Mouse (Mus musculus) limb, embryonic 11.5 days (tissue): ENCODE data around the gene Mettl21c. TPM values are rescaled to one million over a fixed set of nuclear protein-coding genes. Genes with fewer than 3 reads are reported as not detected.
"Not testable (repeated sequence)": the region's sequence is repeated elsewhere in the genome, so short reads cannot be mapped to it uniquely, and the experiment has no call there.

Experiments used
- ATAC-seq: fragments of 200-750 bp; cut with Nextera tagmentation; 2 replicates; pipeline ENCODE4 v1.8.0; 2017; ENCODE audit warnings: low read depth; ENCODE audit not compliant: insufficient number of reproducible peaks, low FRiP score, low TSS enrichment
- DNase-seq: peaks from one replicate; pipeline ENCODE4 v3.0.0-alpha.2; 2015; ENCODE audit warnings: low spot score
- H3K27ac ChIP-seq: fragments of 300-500 bp; sonication (generic); replicated peaks from 2 replicates; pipeline ENCODE4 v1.5.1; 2014; ENCODE audit warnings: low read depth, mild to moderate bottlenecking, low read length
- H3K27me3 ChIP-seq: fragments of 300-500 bp; sonication (generic); 2 replicates; pipeline ENCODE4 v1.6.1; 2014; ENCODE audit warnings: mild to moderate bottlenecking, low read length, mixed read lengths; ENCODE audit not compliant: control insufficient read depth, insufficient read depth
- H3K36me3 ChIP-seq: fragments of 300-500 bp; sonication (generic); 2 replicates; pipeline ENCODE4 v1.6.1; 2014; ENCODE audit warnings: mild to moderate bottlenecking, low read length, moderate library complexity, mixed read lengths; ENCODE audit not compliant: control insufficient read depth, insufficient read depth
- H3K4me1 ChIP-seq: fragments of 300-500 bp; sonication (generic); 2 replicates; pipeline ENCODE4 v1.6.1; 2014; ENCODE audit warnings: low read length, mixed read lengths; ENCODE audit not compliant: control insufficient read depth, insufficient read depth
- H3K4me2 ChIP-seq: fragments of 300-500 bp; sonication (generic); 2 replicates; pipeline ENCODE4 v1.6.1; 2014; ENCODE audit warnings: low read depth, mild to moderate bottlenecking, moderate library complexity; ENCODE audit not compliant: severe bottlenecking
- H3K4me3 ChIP-seq: fragments of 300-500 bp; sonication (generic); 2 replicates; pipeline ENCODE4 v1.5.1; 2014; ENCODE audit warnings: low read depth, low read length
- H3K9ac ChIP-seq: fragments of 300-500 bp; sonication (generic); 2 replicates; pipeline ENCODE4 v1.6.1; 2014; ENCODE audit warnings: mild to moderate bottlenecking, low read length
- H3K9me3 ChIP-seq: fragments of 300-500 bp; sonication (generic); 2 replicates; pipeline ENCODE4 v1.6.1; 2016; ENCODE audit warnings: low read length; ENCODE audit not compliant: control insufficient read depth
- WGBS: fragments of 180-500 bp; shearing (Covaris S2); extraction: QIAGEN DNeasy Blood & Tissue Kit; methylation state at CpG from one replicate; pipeline ENCODE4 v1.1.7; 2014; 5-methylcytosine and 5-hydroxymethylcytosine counted together
- polyA plus RNA-seq: library from polyadenylated mRNA; unstranded; fragments of >200 nt; fragmentation: Nextera tagmentation; extraction: Ambion mirVana; gene quantifications from 2 replicates; pipeline ENCODE4 v1.2.1, GENCODE M21; 2014

Mettl21c gene
- 0.81 and 1.0 TPM in 2 replicates for polyA plus RNA-seq

- Histone ChIP-seq H3K4me2 (no peak within 1 kb of the TSS), H3K4me3 (no peak within 1 kb of the TSS), H3K36me3 (no peaks in the 10 kb centered on the region), H3K27ac (no peak within 1 kb of the TSS), H3K4me1 (no peaks in the 10 kb centered on the region), H3K9me3 (no peaks in the 10 kb centered on the region), H3K9ac (no peak within 1 kb of the TSS), H3K27me3 (no peaks in the 10 kb centered on the region)
- no peak for ATAC-seq
- DNase-seq: no peak
Measured at GRCm38 (mm10) chr1:44019934-44020333, at the start of gene Mettl21c. Mettl21c (minus strand) TSS chr1:44020034.

DNA sequence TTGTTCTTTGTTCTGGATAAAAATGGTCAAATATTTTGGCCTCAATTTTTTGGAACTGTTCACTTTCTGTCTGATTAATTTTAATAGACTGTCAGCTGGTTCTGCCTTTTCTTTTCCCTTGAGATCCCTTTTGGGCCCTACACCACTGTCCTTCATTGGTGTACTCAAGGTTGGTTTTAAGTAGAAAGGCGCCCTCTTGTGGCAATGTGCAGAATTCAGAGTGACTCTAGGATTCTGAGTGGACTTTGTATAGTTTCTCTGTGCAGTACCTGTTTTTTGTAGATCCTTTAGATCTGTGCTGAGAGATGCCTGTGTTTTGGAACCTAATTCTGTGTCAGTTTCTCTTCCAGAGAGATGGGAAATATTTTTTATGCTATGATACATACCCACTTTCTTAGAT lies 44.8 kb upstream of the Mettl21c start:
- Histone ChIP-seq H3K4me2 (no peak overlapping the region), H3K27ac (no peak overlapping the region), H3K27me3 (no peaks in the 10 kb centered on the region), H3K4me3 (no peak overlapping the region), H3K9me3 (no peaks in the 10 kb centered on the region), H3K9ac (no peak overlapping the region), H3K36me3 (no peaks in the 10 kb centered on the region), H3K4me1 (no peaks in the 10 kb centered on the region)
- ATAC-seq: no peak
- 0% methylated on average over 1 of the region's 1 CpGs for WGBS
- peak; percentile 34 for DNase-seq

DNA sequence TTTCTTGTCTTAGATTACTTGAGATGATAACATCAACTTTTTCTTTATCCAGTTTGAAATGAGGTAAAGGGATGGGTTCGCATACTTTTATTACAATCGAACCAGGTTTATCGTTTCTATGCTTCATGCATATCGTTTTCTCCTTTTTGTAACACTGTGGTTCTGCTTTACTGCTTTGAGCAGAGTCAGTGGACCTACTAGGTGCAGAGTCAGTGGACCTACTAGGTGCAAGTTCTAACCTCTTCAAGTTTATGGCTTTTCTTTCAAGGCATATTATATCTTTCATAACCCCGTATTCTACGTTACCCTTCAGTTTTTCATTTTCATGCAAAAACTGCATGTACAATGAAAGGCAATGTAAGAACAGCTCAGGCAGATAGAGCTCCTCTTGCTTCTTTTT lies 43.6 kb upstream of the Mettl21c start:
- 97% methylated on average over 6 of the region's 6 CpGs for WGBS
- no peaks in the 10 kb centered on the region for H3K9me3 ChIP-seq
- H3K27me3 ChIP-seq: no peaks in the 10 kb centered on the region
- DNase-seq: no peak
- H3K4me2 ChIP-seq: no peak overlapping the region
- no peak overlapping the region for H3K27ac ChIP-seq
- no peaks in the 10 kb centered on the region for H3K4me1 ChIP-seq
- no peak for ATAC-seq
- H3K36me3 ChIP-seq: no peaks in the 10 kb centered on the region
- H3K4me3 ChIP-seq: no peak overlapping the region
- H3K9ac ChIP-seq: no peak overlapping the region

GRCm38 (mm10) chr1:44061836-44062235 lies 42.0 kb upstream of the Mettl21c start, which contains the start of gene Gm8251:
Gm8251 (minus strand) TSS chr1:44061936.
- Histone ChIP-seq H3K4me3 (no peak within 1 kb of the TSS), H3K9me3 (no peaks in the 10 kb centered on the region), H3K4me1 (no peaks in the 10 kb centered on the region), H3K9ac (no peak within 1 kb of the TSS), H3K27me3 (no peaks in the 10 kb centered on the region), H3K27ac (no peak within 1 kb of the TSS), H3K36me3 (no peaks in the 10 kb centered on the region), H3K4me2 (no peak within 1 kb of the TSS)
- WGBS: 92% methylated on average over 2 of the region's 2 CpGs
- no peak for DNase-seq
- no peak for ATAC-seq

DNA sequence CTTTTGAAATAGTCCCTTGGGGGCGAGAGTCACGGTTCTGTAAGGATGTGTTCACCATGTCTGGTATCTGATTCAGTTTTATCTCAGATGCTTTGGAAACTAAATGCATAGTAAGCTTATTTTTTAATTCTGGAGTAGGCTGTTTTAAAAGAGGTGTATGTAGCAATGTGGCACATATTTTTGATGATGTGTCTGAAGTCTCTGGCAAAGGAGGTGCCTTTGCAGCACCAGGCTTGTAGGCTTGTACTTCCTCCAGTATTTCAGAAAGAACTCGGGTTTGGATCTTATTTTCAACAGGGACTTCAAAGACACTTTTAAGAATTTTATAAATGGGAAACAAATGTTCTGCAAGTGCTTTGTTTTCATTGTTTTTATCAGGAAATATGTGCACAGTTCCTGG lies 38.0 kb upstream of the Mettl21c start:
- no peak for ATAC-seq
- 79% methylated on average over 3 of the region's 3 CpGs for WGBS

GRCm38 (mm10) chr1:44046556-44046955 lies 26.7 kb upstream of the Mettl21c start:
- H3K27me3 ChIP-seq: no peaks in the 10 kb centered on the region
- no peaks in the 10 kb centered on the region for H3K36me3 ChIP-seq
- H3K4me3 ChIP-seq: no peak overlapping the region
- WGBS: 82% methylated on average over 2 of the region's 2 CpGs
- H3K27ac ChIP-seq: no peak overlapping the region
- ATAC-seq (no peak), DNase-seq (no peak)
- no peaks in the 10 kb centered on the region for H3K9me3 ChIP-seq
- no peaks in the 10 kb centered on the region for H3K4me1 ChIP-seq
- no peak overlapping the region for H3K9ac ChIP-seq
- H3K4me2 ChIP-seq: no peak overlapping the region

More for the DNA sequence above, 38.0 kb upstream of the Mettl21c start:
- Histone ChIP-seq H3K9ac (no peak overlapping the region), H3K9me3 (no peaks in the 10 kb centered on the region), H3K4me2 (no peak overlapping the region), H3K4me3 (no peak overlapping the region), H3K4me1 (no peaks in the 10 kb centered on the region), H3K27ac (no peak overlapping the region), H3K36me3 (no peaks in the 10 kb centered on the region), H3K27me3 (no peaks in the 10 kb centered on the region)
- DNase-seq: no peak

DNA sequence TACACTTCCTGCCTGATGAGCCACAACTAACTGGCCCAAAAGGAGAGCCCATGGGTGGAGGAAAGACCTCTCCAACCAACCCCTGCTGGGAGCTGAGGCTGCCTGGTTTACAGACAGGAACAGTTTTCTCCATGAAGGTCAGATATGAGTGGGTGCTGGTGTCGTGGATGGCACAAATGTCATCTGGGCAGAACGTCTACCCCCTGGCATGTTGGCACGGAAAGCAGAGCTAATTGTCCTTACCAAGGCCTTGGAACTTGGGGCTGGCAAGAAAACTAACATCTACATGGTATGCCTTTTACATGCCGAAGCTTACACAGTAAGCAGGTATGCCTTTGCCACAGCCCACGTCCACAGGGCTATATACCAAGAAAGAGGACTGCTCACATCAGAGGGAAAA lies 25.9 kb upstream of the Mettl21c start:
- H3K9me3 ChIP-seq, DNase-seq, H3K27ac ChIP-seq, H3K4me2 ChIP-seq, H3K4me3 ChIP-seq, H3K9ac ChIP-seq, H3K4me1 ChIP-seq, ATAC-seq, H3K27me3 ChIP-seq, H3K36me3 ChIP-seq: not testable (repeated sequence)
- WGBS: 86% methylated on average over 5 of the region's 5 CpGs

- H3K27ac ChIP-seq: no peak overlapping the region
- ATAC-seq: no peak
- DNase-seq: no peak
- peak overlapping the region; percentile 53 for H3K9ac ChIP-seq
- no peaks in the 10 kb centered on the region for H3K4me1 ChIP-seq
- no peaks in the 10 kb centered on the region for H3K27me3 ChIP-seq
- 2% methylated on average over 5 of the region's 6 CpGs for WGBS
- peak overlapping the region; percentile 40 for H3K4me2 ChIP-seq
- no peaks in the 10 kb centered on the region for H3K36me3 ChIP-seq
- peak overlapping the region; percentile 22 for H3K4me3 ChIP-seq
- H3K9me3 ChIP-seq: no peaks in the 10 kb centered on the region
Measured at GRCm38 (mm10) chr1:44042555-44042915, 22.7 kb upstream of the Mettl21c start.

- Histone ChIP-seq H3K36me3 (no peaks in the 10 kb centered on the region), H3K27ac (no peak overlapping the region), H3K4me2 (peak overlapping the region; percentile 40), H3K9ac (peak overlapping the region; percentile 53), H3K27me3 (no peaks in the 10 kb centered on the region), H3K4me1 (no peaks in the 10 kb centered on the region), H3K9me3 (no peaks in the 10 kb centered on the region), H3K4me3 (peak overlapping the region; percentile 22)
- ATAC-seq (peak; percentile 54; the same call in 1 of the 2 replicates), DNase-seq (peak; percentile 80)
- WGBS: 2% methylated on average over 17 of the region's 17 CpGs
Measured at GRCm38 (mm10) chr1:44041797-44042554, 22.1 kb upstream of the Mettl21c start.
